10 mouse cellular contexts compared by ENCODE assay signal in genomic region chr9:112213411-112214255, GRCm38 (mm10). TPM values are rescaled to one million over a fixed set of nuclear protein-coding genes. Genes with fewer than 3 reads are reported as not detected.
DNase-seq lines count a peak whose midpoint lies in the region; ATAC-seq and TF ChIP-seq lines count a peak whose summit lies in the region.
"Had no signal": no experiment of that assay in that cellular context is flagged by ENCODE, and none has a peak within 500 bp of the region (broad histone marks: within the 10 kb centered on the region; RNA-seq: fewer than 3 reads in every experiment).

No protein-coding gene starts in this region.

- peak; percentile 48 for DNase-seq in cerebellum, adult 8-10 months
- no peak for DNase-seq in cerebellum, adult 11 months
- DNase-seq in kidney, postnatal 36 days = peak; percentile 3 to 22
- no peak for DNase-seq in kidney, adult 18-20 months
- DNase-seq in brain, embryonic 14.5 days (ENCODE audit: low read depth) = no peak
- DNase-seq in retina, embryonic 14.5 days (ENCODE audit: low spot score) = no peak
- DNase-seq: kidney, postnatal 14 days; left cerebral cortex, postnatal 4 days had no signal

- peak; percentile 38 for ATAC-seq in megakaryocyte progenitor cell, adult 5-6 weeks (replicated peaks; ENCODE audit: poor library complexity)
- ATAC-seq in monocyte, adult 5-6 weeks (replicated peaks; ENCODE audit: insufficient number of reproducible peaks, low FRiP score, low TSS enrichment, poor library complexity, severe bottlenecking) = no peak

- peak; percentile 27; the same call in 1 of the 2 replicates for TF ChIP-seq CTCF in brain, embryonic 14.5 days (IDR thresholded peaks at IDR 0.05; ENCODE audit: borderline replicate concordance, extremely low read depth, insufficient read depth, insufficient read length)

- no peak for TF ChIP-seq POLR2A in brain, embryonic 14.5 days (IDR thresholded peaks at IDR 0.05; ENCODE audit: borderline replicate concordance, extremely low read depth, insufficient read depth, insufficient read length, poor library complexity, severe bottlenecking)

RNA-seq across cellular contexts. Expression of gene Arpp21, which starts 22.1 kb away (rescaled TPM):
- polyA plus RNA-seq in brain, embryonic 14.5 days (2012; rRNA removed) = 47.1 and 48.1 TPM in 2 replicates
- 0.10 and 0.79 TPM in 2 replicates for total RNA-seq in megakaryocyte progenitor cell, adult 5-6 weeks (2015)
- total RNA-seq in megakaryocyte progenitor cell, adult 5-6 weeks (2017) = 0.46 and 1.4 TPM in 2 replicates
- total RNA-seq in monocyte, adult 5-6 weeks (2017) = 0.58 TPM in 1 of 3 replicates, not detected in the others

Comparison
In these comparisons a context has a peak if more than half of its experiments do, and no peak if none do; other contexts are left out.
1. DNase-seq: peak in cerebellum, adult 8-10 months (single experiment) and kidney, postnatal 36 days (2 of 2); none in cerebellum, adult 11 months (single experiment), kidney, adult 18-20 months (single experiment), brain, embryonic 14.5 days (single experiment) and retina, embryonic 14.5 days (single experiment).